Mouse (Mus musculus): ENCODE results near the gene Map2k5. TPM values are rescaled to one million over a fixed set of nuclear protein-coding genes. Genes with fewer than 3 reads are reported as not detected.

The Map2k5 gene
- polyA plus RNA-seq, 1 experiment from 2014 or later: 23.5 TPM

GRCm38 (mm10) chr9:63382761-63383160, 5.1 kb upstream of the Map2k5 start:
- Histone ChIP-seq H3K9ac (ENCODE audit: low read depth, low read length) (no peak overlapping the region), H3K36me3 (ENCODE audit: control insufficient read depth, insufficient read depth, low read length) (no peaks in the 10 kb centered on the region), H3K4me2 (no peak overlapping the region), H3K9me3 (ENCODE audit: control insufficient read depth, low read length) (no peaks in the 10 kb centered on the region), H3K4me3 (ENCODE audit: low read depth, low read length) (no peak overlapping the region), H3K27me3 (replicated peaks; ENCODE audit: control insufficient read depth, insufficient read depth, low read length) (no peaks in the 10 kb centered on the region), H3K4me1 (replicated peaks; ENCODE audit: control insufficient read depth, insufficient read depth, low read length) (no peaks in the 10 kb centered on the region; the same call in 1 of the 2 replicates), H3K27ac (ENCODE audit: low read depth, low read length) (no peak overlapping the region)
- ATAC-seq (replicated peaks; ENCODE audit: low FRiP score) (no peak), DNase-seq (ENCODE audit: low spot score) (no peak)
- WGBS: 81% methylated on average over 4 of the region's 4 CpGs

GRCm38 (mm10) chr9:63380326-63380725, 2.6 kb upstream of the Map2k5 start:
- DNase-seq (ENCODE audit: low spot score) (no peak), ATAC-seq (replicated peaks; ENCODE audit: low FRiP score) (no peak)
- Histone ChIP-seq H3K36me3 (ENCODE audit: control insufficient read depth, insufficient read depth, low read length) (no peaks in the 10 kb centered on the region), H3K27ac (ENCODE audit: low read depth, low read length) (no peak overlapping the region), H3K27me3 (replicated peaks; ENCODE audit: control insufficient read depth, insufficient read depth, low read length) (no peaks in the 10 kb centered on the region), H3K9me3 (ENCODE audit: control insufficient read depth, low read length) (no peaks in the 10 kb centered on the region), H3K4me3 (ENCODE audit: low read depth, low read length) (no peak overlapping the region), H3K4me1 (replicated peaks; ENCODE audit: control insufficient read depth, insufficient read depth, low read length) (peaks cover 10% of the 10 kb centered on the region), H3K9ac (ENCODE audit: low read depth, low read length) (no peak overlapping the region), H3K4me2 (no peak overlapping the region)
- WGBS: 81% methylated on average over 3 of the region's 3 CpGs

- Histone ChIP-seq H3K4me1 (replicated peaks; ENCODE audit: control insufficient read depth, insufficient read depth, low read length) (peaks cover 16% of the 10 kb centered on the region), H3K9me3 (ENCODE audit: control insufficient read depth, low read length) (no peaks in the 10 kb centered on the region), H3K4me2 (peak overlapping the region; percentile 73), H3K27me3 (replicated peaks; ENCODE audit: control insufficient read depth, insufficient read depth, low read length) (no peaks in the 10 kb centered on the region), H3K4me3 (ENCODE audit: low read depth, low read length) (peak overlapping the region; percentile 72), H3K27ac (ENCODE audit: low read depth, low read length) (no peak overlapping the region; the same call in 1 of the 2 replicates), H3K36me3 (ENCODE audit: control insufficient read depth, insufficient read depth, low read length) (peaks cover 4% of the 10 kb centered on the region; the same call in 1 of the 2 replicates), H3K9ac (ENCODE audit: low read depth, low read length) (peak overlapping the region; percentile 87)
- no peak for DNase-seq (ENCODE audit: low spot score)
- 20% methylated on average over 8 of the region's 8 CpGs for WGBS
- no peak for ATAC-seq (replicated peaks; ENCODE audit: low FRiP score)
Observed at GRCm38 (mm10) chr9:63378174-63378573, 472 bp upstream of the Map2k5 start.

GRCm38 (mm10) chr9:63373315-63373714, 4.4 kb downstream of the Map2k5 start:
- Histone ChIP-seq H3K27ac (ENCODE audit: low read depth, low read length) (no peak overlapping the region), H3K4me1 (replicated peaks; ENCODE audit: control insufficient read depth, insufficient read depth, low read length) (peaks cover 17% of the 10 kb centered on the region)
- WGBS: 37% methylated on average over 2 of the region's 2 CpGs

GRCm38 (mm10) chr9:63372541-63372940, 5.2 kb downstream of the Map2k5 start:
- Histone ChIP-seq H3K4me1 (replicated peaks; ENCODE audit: control insufficient read depth, insufficient read depth, low read length) (peaks cover 17% of the 10 kb centered on the region), H3K36me3 (ENCODE audit: control insufficient read depth, insufficient read depth, low read length) (peaks cover 6% of the 10 kb centered on the region; the same call in 1 of the 2 replicates), H3K27me3 (replicated peaks; ENCODE audit: control insufficient read depth, insufficient read depth, low read length) (no peaks in the 10 kb centered on the region), H3K4me3 (ENCODE audit: low read depth, low read length) (no peak overlapping the region), H3K4me2 (no peak overlapping the region), H3K9ac (ENCODE audit: low read depth, low read length) (no peak overlapping the region), H3K27ac (ENCODE audit: low read depth, low read length) (no peak overlapping the region), H3K9me3 (ENCODE audit: control insufficient read depth, low read length) (no peaks in the 10 kb centered on the region)
- ATAC-seq (replicated peaks; ENCODE audit: low FRiP score) (no peak), DNase-seq (ENCODE audit: low spot score) (no peak)
- WGBS: 74% methylated on average over 8 of the region's 8 CpGs

More at GRCm38 (mm10) chr9:63373315-63373714, 4.4 kb downstream of the Map2k5 start:
- ATAC-seq (replicated peaks; ENCODE audit: low FRiP score): no peak
- H3K4me3 ChIP-seq (ENCODE audit: low read depth, low read length): no peak overlapping the region
- DNase-seq (ENCODE audit: low spot score): no peak
- peaks cover 6% of the 10 kb centered on the region; the same call in 1 of the 2 replicates for H3K36me3 ChIP-seq (ENCODE audit: control insufficient read depth, insufficient read depth, low read length)
- H3K27me3 ChIP-seq (replicated peaks; ENCODE audit: control insufficient read depth, insufficient read depth, low read length): no peaks in the 10 kb centered on the region
- no peak overlapping the region for H3K9ac ChIP-seq (ENCODE audit: low read depth, low read length)
- H3K9me3 ChIP-seq (ENCODE audit: control insufficient read depth, low read length): no peaks in the 10 kb centered on the region
- H3K4me2 ChIP-seq: no peak overlapping the region

GRCm38 (mm10) chr9:63360410-63360809, 17.3 kb downstream of the Map2k5 start:
- no peak overlapping the region for H3K27ac ChIP-seq (ENCODE audit: low read depth, low read length)
- H3K4me3 ChIP-seq (ENCODE audit: low read depth, low read length): no peak overlapping the region
- WGBS: 57% methylated on average over 3 of the region's 3 CpGs
- no peaks in the 10 kb centered on the region for H3K9me3 ChIP-seq (ENCODE audit: control insufficient read depth, low read length)
- H3K27me3 ChIP-seq (replicated peaks; ENCODE audit: control insufficient read depth, insufficient read depth, low read length): no peaks in the 10 kb centered on the region
- H3K36me3 ChIP-seq (ENCODE audit: control insufficient read depth, insufficient read depth, low read length): no peaks in the 10 kb centered on the region
- H3K4me1 ChIP-seq (replicated peaks; ENCODE audit: control insufficient read depth, insufficient read depth, low read length): no peaks in the 10 kb centered on the region
- H3K9ac ChIP-seq (ENCODE audit: low read depth, low read length): no peak overlapping the region
- ATAC-seq (replicated peaks; ENCODE audit: low FRiP score) (no peak), DNase-seq (ENCODE audit: low spot score) (no peak)
- H3K4me2 ChIP-seq: no peak overlapping the region

GRCm38 (mm10) chr9:63359016-63359415, 18.7 kb downstream of the Map2k5 start:
- H3K27ac ChIP-seq (ENCODE audit: low read depth, low read length): no peak overlapping the region
- 85% methylated on average over 5 of the region's 5 CpGs for WGBS
- H3K27me3 ChIP-seq (replicated peaks; ENCODE audit: control insufficient read depth, insufficient read depth, low read length): no peaks in the 10 kb centered on the region
- H3K4me1 ChIP-seq (replicated peaks; ENCODE audit: control insufficient read depth, insufficient read depth, low read length): no peaks in the 10 kb centered on the region
- H3K4me2 ChIP-seq: no peak overlapping the region
- no peaks in the 10 kb centered on the region for H3K9me3 ChIP-seq (ENCODE audit: control insufficient read depth, low read length)
- H3K9ac ChIP-seq (ENCODE audit: low read depth, low read length): no peak overlapping the region
- no peaks in the 10 kb centered on the region for H3K36me3 ChIP-seq (ENCODE audit: control insufficient read depth, insufficient read depth, low read length)
- no peak overlapping the region for H3K4me3 ChIP-seq (ENCODE audit: low read depth, low read length)
- DNase-seq (ENCODE audit: low spot score) (no peak), ATAC-seq (replicated peaks; ENCODE audit: low FRiP score) (no peak)

- H3K4me3 ChIP-seq (ENCODE audit: low read depth, low read length): no peak overlapping the region
- ATAC-seq (replicated peaks; ENCODE audit: low FRiP score): no peak
- no peak overlapping the region for H3K4me2 ChIP-seq
- H3K36me3 ChIP-seq (ENCODE audit: control insufficient read depth, insufficient read depth, low read length): no peaks in the 10 kb centered on the region
- H3K9ac ChIP-seq (ENCODE audit: low read depth, low read length): no peak overlapping the region
- no peaks in the 10 kb centered on the region for H3K4me1 ChIP-seq (replicated peaks; ENCODE audit: control insufficient read depth, insufficient read depth, low read length)
- no peak for DNase-seq (ENCODE audit: low spot score)
- 87% methylated on average over 4 of the region's 4 CpGs for WGBS
- no peaks in the 10 kb centered on the region for H3K9me3 ChIP-seq (ENCODE audit: control insufficient read depth, low read length)
- no peak overlapping the region for H3K27ac ChIP-seq (ENCODE audit: low read depth, low read length)
- no peaks in the 10 kb centered on the region for H3K27me3 ChIP-seq (replicated peaks; ENCODE audit: control insufficient read depth, insufficient read depth, low read length)
Observed at GRCm38 (mm10) chr9:63356721-63357120, 21.0 kb downstream of the Map2k5 start.

- H3K36me3 ChIP-seq (ENCODE audit: control insufficient read depth, insufficient read depth, low read length): no peaks in the 10 kb centered on the region
- no peaks in the 10 kb centered on the region for H3K4me1 ChIP-seq (replicated peaks; ENCODE audit: control insufficient read depth, insufficient read depth, low read length)
- WGBS: 88% methylated on average over 9 of the region's 9 CpGs
- H3K4me2 ChIP-seq: no peak overlapping the region
- DNase-seq (ENCODE audit: low spot score) (no peak), ATAC-seq (replicated peaks; ENCODE audit: low FRiP score) (no peak)
- no peak overlapping the region for H3K27ac ChIP-seq (ENCODE audit: low read depth, low read length)
- no peaks in the 10 kb centered on the region for H3K9me3 ChIP-seq (ENCODE audit: control insufficient read depth, low read length)
- no peaks in the 10 kb centered on the region for H3K27me3 ChIP-seq (replicated peaks; ENCODE audit: control insufficient read depth, insufficient read depth, low read length)
- H3K9ac ChIP-seq (ENCODE audit: low read depth, low read length): no peak overlapping the region
- H3K4me3 ChIP-seq (ENCODE audit: low read depth, low read length): no peak overlapping the region
Observed at GRCm38 (mm10) chr9:63356278-63356677, 21.4 kb downstream of the Map2k5 start.
